Mouse (Mus musculus): Measurements from ENCODE around the gene Tanc2. TPM values are rescaled to one million over a fixed set of nuclear protein-coding genes. Genes with fewer than 3 reads are reported as not detected.

Tanc2 gene
- polyA plus RNA-seq (2015; fragmentation: Nextera tagmentation; extraction: Ambion mirVana), result 11.3 and 11.6 TPM in 2 replicates

GRCm38 (mm10) chr11:105589877-105590641, at the start of gene Tanc2:
Gene Tanc2, plus strand, starts transcription at chr11:105589986.
- H3K4me1 ChIP-seq (ENCODE audit: insufficient read depth, low read depth, low read length), result no peaks in the 10 kb centered on the region
- under 1% methylated on average over 34 of the region's 87 CpGs for WGBS
- peak within 1 kb of the TSS; percentile 80 for H3K4me3 ChIP-seq (ENCODE audit: low read depth, low read length)
- no peaks in the 10 kb centered on the region for H3K36me3 ChIP-seq (ENCODE audit: insufficient read depth, low read length)
- ATAC-seq, result peak; percentile 82
- peak within 1 kb of the TSS; percentile 76 for H3K9ac ChIP-seq (replicated peaks; ENCODE audit: low read depth)
- no peaks in the 10 kb centered on the region for H3K9me3 ChIP-seq (ENCODE audit: low read length)
- H3K27ac ChIP-seq (ENCODE audit: low read length), result peak within 1 kb of the TSS; percentile 85
- DNase-seq (ENCODE audit: low spot score), result peak; percentile 77
- H3K27me3 ChIP-seq (replicated peaks; ENCODE audit: insufficient read depth, low read length), result no peaks in the 10 kb centered on the region
- TF ChIP-seq EP300 (IDR thresholded peaks at IDR 0.05) (no peak), CTCF (IDR thresholded peaks at IDR 0.05) (no peak)
- peak within 1 kb of the TSS; percentile 98 for H3K4me2 ChIP-seq (replicated peaks; ENCODE audit: low read depth, low read length)

GRCm38 (mm10) chr11:105540781-105541180, 49.0 kb upstream of the Tanc2 start:
- TF ChIP-seq EP300 (IDR thresholded peaks at IDR 0.05) (no peak), CTCF (IDR thresholded peaks at IDR 0.05) (no peak)
- WGBS, result 81% methylated on average over 8 of the region's 8 CpGs
- Histone ChIP-seq H3K27me3 (replicated peaks; ENCODE audit: insufficient read depth, low read length) (no peaks in the 10 kb centered on the region), H3K4me3 (ENCODE audit: low read depth, low read length) (no peak overlapping the region), H3K27ac (ENCODE audit: low read length) (no peak overlapping the region), H3K9me3 (ENCODE audit: low read length) (no peaks in the 10 kb centered on the region), H3K4me1 (ENCODE audit: insufficient read depth, low read depth, low read length) (no peaks in the 10 kb centered on the region), H3K36me3 (ENCODE audit: insufficient read depth, low read length) (no peaks in the 10 kb centered on the region), H3K4me2 (replicated peaks; ENCODE audit: low read depth, low read length) (no peak overlapping the region), H3K9ac (replicated peaks; ENCODE audit: low read depth) (no peak overlapping the region)
- ATAC-seq, result no peak
- no peak for DNase-seq (ENCODE audit: low spot score)

- Histone ChIP-seq H3K4me1 (ENCODE audit: insufficient read depth, low read depth, low read length) (no peaks in the 10 kb centered on the region), H3K4me3 (ENCODE audit: low read depth, low read length) (no peak overlapping the region), H3K27ac (ENCODE audit: low read length) (no peak overlapping the region), H3K4me2 (replicated peaks; ENCODE audit: low read depth, low read length) (no peak overlapping the region), H3K9me3 (ENCODE audit: low read length) (no peaks in the 10 kb centered on the region), H3K27me3 (replicated peaks; ENCODE audit: insufficient read depth, low read length) (no peaks in the 10 kb centered on the region), H3K36me3 (ENCODE audit: insufficient read depth, low read length) (no peaks in the 10 kb centered on the region), H3K9ac (replicated peaks; ENCODE audit: low read depth) (no peak overlapping the region)
- DNase-seq (ENCODE audit: low spot score), result no peak
- no peak for TF ChIP-seq EP300 (IDR thresholded peaks at IDR 0.05)
- no peak for TF ChIP-seq CTCF (IDR thresholded peaks at IDR 0.05)
- 64% methylated on average over 4 of the region's 4 CpGs for WGBS
- no peak for ATAC-seq
Observed at GRCm38 (mm10) chr11:105541366-105541765, 48.4 kb upstream of the Tanc2 start.

- Histone ChIP-seq H3K4me2 (replicated peaks; ENCODE audit: low read depth, low read length) (no peak overlapping the region), H3K9ac (replicated peaks; ENCODE audit: low read depth) (no peak overlapping the region), H3K27me3 (replicated peaks; ENCODE audit: insufficient read depth, low read length) (no peaks in the 10 kb centered on the region), H3K4me1 (ENCODE audit: insufficient read depth, low read depth, low read length) (no peaks in the 10 kb centered on the region), H3K27ac (ENCODE audit: low read length) (no peak overlapping the region), H3K36me3 (ENCODE audit: insufficient read depth, low read length) (no peaks in the 10 kb centered on the region), H3K4me3 (ENCODE audit: low read depth, low read length) (no peak overlapping the region), H3K9me3 (ENCODE audit: low read length) (no peaks in the 10 kb centered on the region)
- DNase-seq (ENCODE audit: low spot score) (no peak), ATAC-seq (no peak)
- TF ChIP-seq CTCF (IDR thresholded peaks at IDR 0.05) (no peak), EP300 (IDR thresholded peaks at IDR 0.05) (no peak)
- WGBS, result 33% methylated on average over 1 of the region's 1 CpGs
Observed at GRCm38 (mm10) chr11:105542129-105542528, 47.7 kb upstream of the Tanc2 start.

- Histone ChIP-seq H3K27me3 (replicated peaks; ENCODE audit: insufficient read depth, low read length) (no peaks in the 10 kb centered on the region), H3K4me1 (ENCODE audit: insufficient read depth, low read depth, low read length) (no peaks in the 10 kb centered on the region), H3K4me2 (replicated peaks; ENCODE audit: low read depth, low read length) (no peak overlapping the region), H3K9me3 (ENCODE audit: low read length) (no peaks in the 10 kb centered on the region), H3K4me3 (ENCODE audit: low read depth, low read length) (no peak overlapping the region), H3K27ac (ENCODE audit: low read length) (no peak overlapping the region), H3K9ac (replicated peaks; ENCODE audit: low read depth) (no peak overlapping the region), H3K36me3 (ENCODE audit: insufficient read depth, low read length) (no peaks in the 10 kb centered on the region)
- no peak for DNase-seq (ENCODE audit: low spot score)
- TF ChIP-seq CTCF (IDR thresholded peaks at IDR 0.05) (no peak), EP300 (IDR thresholded peaks at IDR 0.05) (no peak)
- WGBS, result 37% methylated on average over 7 of the region's 8 CpGs
- no peak for ATAC-seq
Observed at GRCm38 (mm10) chr11:105545801-105546200, 44.0 kb upstream of the Tanc2 start.

GRCm38 (mm10) chr11:105546393-105546792, 43.4 kb upstream of the Tanc2 start:
- 72% methylated on average over 6 of the region's 6 CpGs for WGBS
- Histone ChIP-seq H3K27ac (ENCODE audit: low read length) (no peak overlapping the region), H3K9ac (replicated peaks; ENCODE audit: low read depth) (no peak overlapping the region), H3K9me3 (ENCODE audit: low read length) (no peaks in the 10 kb centered on the region), H3K4me3 (ENCODE audit: low read depth, low read length) (no peak overlapping the region), H3K27me3 (replicated peaks; ENCODE audit: insufficient read depth, low read length) (no peaks in the 10 kb centered on the region), H3K36me3 (ENCODE audit: insufficient read depth, low read length) (no peaks in the 10 kb centered on the region), H3K4me2 (replicated peaks; ENCODE audit: low read depth, low read length) (no peak overlapping the region), H3K4me1 (ENCODE audit: insufficient read depth, low read depth, low read length) (no peaks in the 10 kb centered on the region)
- no peak for DNase-seq (ENCODE audit: low spot score)
- ATAC-seq, result no peak
- TF ChIP-seq EP300 (IDR thresholded peaks at IDR 0.05), result no peak
- TF ChIP-seq CTCF (IDR thresholded peaks at IDR 0.05), result no peak

Data from lung, postnatal 0 days (tissue).